Mouse (Mus musculus): ENCODE measurements around the gene Spic.

GRCm38 (mm10) chr10:88715621-88716020 lies 30.8 kb upstream of the Spic start:
- TF ChIP-seq CTCF (IDR thresholded peaks at IDR 0.05; ENCODE audit: low read depth, low read length) (no peak), POLR2A (IDR thresholded peaks at IDR 0.05; ENCODE audit: borderline replicate concordance, low read depth, low read length) (no peak)

Measured in bone marrow macrophage, adult 2 months (primary cell).